23 mouse cellular contexts compared by ENCODE assay signal in genomic region chr16:51925639-51926038, GRCm38 (mm10).
DNase-seq lines count a peak whose midpoint lies in the region; ATAC-seq and TF ChIP-seq lines count a peak whose summit lies in the region.
"Had no signal": no experiment of that assay in that cellular context is flagged by ENCODE, and none has a peak within 500 bp of the region (broad histone marks: within the 10 kb centered on the region; RNA-seq: fewer than 3 reads in every experiment).

No protein-coding gene starts in this region.

- WGBS in intestine, embryonic 16.5 days: 79% methylated on average over 3 of the region's 3 CpGs
- 58% methylated on average over 3 of the region's 3 CpGs for WGBS in intestine, postnatal 0 days

- no peaks in the 10 kb centered on the region for H3K4me1 ChIP-seq in intestine, embryonic 16.5 days (ENCODE audit: control insufficient read depth, insufficient read depth, low read length)
- no peaks in the 10 kb centered on the region for H3K4me1 ChIP-seq in intestine, postnatal 0 days (replicated peaks; ENCODE audit: control insufficient read depth, insufficient read depth, low read length)

- H3K9ac ChIP-seq in intestine, embryonic 16.5 days (ENCODE audit: low read depth, low read length): no peak overlapping the region
- H3K9ac ChIP-seq in intestine, postnatal 0 days (ENCODE audit: low read depth, low read length): no peak overlapping the region

- H3K9me3 ChIP-seq in intestine, embryonic 16.5 days (ENCODE audit: control insufficient read depth, low read length): no peaks in the 10 kb centered on the region
- H3K9me3 ChIP-seq in intestine, postnatal 0 days (ENCODE audit: control insufficient read depth): no peaks in the 10 kb centered on the region
- H3K9me3 ChIP-seq: G1E had no signal

- H3K27me3 ChIP-seq in intestine, embryonic 16.5 days (replicated peaks; ENCODE audit: control insufficient read depth, insufficient read depth, low read length): no peaks in the 10 kb centered on the region
- no peaks in the 10 kb centered on the region for H3K27me3 ChIP-seq in intestine, postnatal 0 days (replicated peaks; ENCODE audit: control insufficient read depth, insufficient read depth, low read length)
- H3K27me3 ChIP-seq: CH12.LX had no signal

- no peak for TF ChIP-seq CTCF in intestine, postnatal 0 days (IDR thresholded peaks at IDR 0.05; ENCODE audit: low read depth)

- peak; percentile 70 for ATAC-seq in cerebellum, adult (ENCODE audit: insufficient number of reproducible peaks, low FRiP score, low TSS enrichment)
- 0 out of 2 replicates have a peak, but pooled peaks have one; percentile 11 for ATAC-seq in intestine, embryonic 16.5 days
- ATAC-seq in intestine, postnatal 0 days: no peak
- ATAC-seq: activated CD4-positive, CD25-positive, alpha-beta regulatory T cell, adult 4 months; CD4-positive, CD25-positive, alpha-beta regulatory T cell, adult 4 months; Patski had no signal

- no peaks in the 10 kb centered on the region for H3K36me3 ChIP-seq in intestine, embryonic 16.5 days (ENCODE audit: control insufficient read depth, insufficient read depth, low read length)
- H3K36me3 ChIP-seq in intestine, postnatal 0 days (ENCODE audit: control insufficient read depth, insufficient read depth): no peaks in the 10 kb centered on the region
- H3K36me3 ChIP-seq: G1E had no signal

- H3K4me3 ChIP-seq in intestine, embryonic 16.5 days (ENCODE audit: low read length): no peak overlapping the region
- H3K4me3 ChIP-seq in intestine, postnatal 0 days (ENCODE audit: low read depth, low read length): no peak overlapping the region

- H3K4me2 ChIP-seq in intestine, embryonic 16.5 days (ENCODE audit: low read depth, low read length): no peak overlapping the region
- no peak overlapping the region for H3K4me2 ChIP-seq in intestine, postnatal 0 days (replicated peaks; ENCODE audit: low read depth)

- H3K27ac ChIP-seq in intestine, embryonic 16.5 days (ENCODE audit: low read length): no peak overlapping the region
- no peak overlapping the region for H3K27ac ChIP-seq in intestine, postnatal 0 days (ENCODE audit: low read depth, low read length)

- no peak for DNase-seq in cerebellum, adult 9-11 months
- DNase-seq in cerebellum, adult 9-10 months: peak; percentile 63
- no peak for DNase-seq in cerebellum, postnatal 10 days
- peak; percentile 60 for DNase-seq in brain, adult 2 months (ENCODE audit: low read depth, low spot score)
- DNase-seq in lung, postnatal 4 days: no peak
- DNase-seq: adrenal gland, adult 2 months; adrenal gland, adult 8-10 months; adrenal gland, postnatal 10 days; adrenal gland, postnatal 14 days; adrenal gland, postnatal 25 days; adrenal gland, postnatal 36 days; B cell, adult 2 months; cerebellum, adult 11 months; cerebellum, adult 11-12 months; cerebellum, adult 18-20 months had no signal

Comparison
In these comparisons a context has a peak if more than half of its experiments do, and no peak if none do; other contexts are left out.
1. DNase-seq: peak in cerebellum, adult 9-10 months (single experiment) and brain, adult 2 months (single experiment); none in cerebellum, adult 9-11 months (single experiment), cerebellum, postnatal 10 days (0 of 2) and lung, postnatal 4 days (0 of 2).